Mouse (Mus musculus) midbrain, embryonic 14.5 days (tissue): ENCODE measurements around the gene Mast3. TPM values are rescaled to one million over a fixed set of nuclear protein-coding genes. Genes with fewer than 3 reads are reported as not detected.

Source experiments
- ATAC-seq: fragments of 200-750 bp; cut with Nextera tagmentation; 2 replicates; pipeline ENCODE4 v1.8.0; 2017; ENCODE audit warnings: moderate number of reproducible peaks, moderate library complexity; ENCODE audit not compliant: low FRiP score, low TSS enrichment
- DNase-seq: peaks from one replicate; pipeline ENCODE4 v3.0.0-alpha.2; 2015
- H3K27ac ChIP-seq: fragments of 300-500 bp; sonication (generic); replicated peaks from 2 replicates; pipeline ENCODE4 v1.5.1; 2014; ENCODE audit warnings: mild to moderate bottlenecking, low read depth, low read length, moderate library complexity
- H3K27me3 ChIP-seq: fragments of 300-500 bp; sonication (generic); 2 replicates; pipeline ENCODE4 v1.6.1; 2014; ENCODE audit warnings: low read length, control low read depth, mixed read lengths; ENCODE audit not compliant: control insufficient read depth, insufficient read depth
- H3K36me3 ChIP-seq: fragments of 300-500 bp; sonication (generic); 2 replicates; pipeline ENCODE4 v1.6.1; 2014; ENCODE audit warnings: low read length, control low read depth; ENCODE audit not compliant: control insufficient read depth, insufficient read depth
- H3K4me1 ChIP-seq: fragments of 300-500 bp; sonication (generic); 2 replicates; pipeline ENCODE4 v1.6.1; 2014; ENCODE audit warnings: mild to moderate bottlenecking, antibody characterized with exemption, low read length, control low read depth; ENCODE audit not compliant: control insufficient read depth, insufficient read depth
- H3K4me2 ChIP-seq: fragments of 300-500 bp; sonication (generic); 2 replicates; pipeline ENCODE4 v1.6.1; 2014; ENCODE audit warnings: mild to moderate bottlenecking, low read length, moderate library complexity
- H3K4me3 ChIP-seq: fragments of 300-500 bp; sonication (generic); replicated peaks from 2 replicates; pipeline ENCODE4 v1.5.1; 2014; ENCODE audit warnings: low read depth, low read length
- H3K9ac ChIP-seq: fragments of 300-500 bp; sonication (generic); replicated peaks from 2 replicates; pipeline ENCODE4 v1.6.1; 2014; ENCODE audit warnings: mild to moderate bottlenecking, low read length, moderate library complexity
- H3K9me3 ChIP-seq: fragments of 300-500 bp; sonication (generic); 2 replicates; pipeline ENCODE4 v1.6.1; 2016; ENCODE audit warnings: low read length, control low read depth, mixed read lengths; ENCODE audit not compliant: control insufficient read depth
- WGBS: fragments of 180-500 bp; shearing (Covaris S2); extraction: QIAGEN DNeasy Blood & Tissue Kit; methylation state at CpG from one replicate; pipeline ENCODE4 v1.1.7; 2014; 5-methylcytosine and 5-hydroxymethylcytosine counted together
- polyA plus RNA-seq: library from polyadenylated mRNA; unstranded; fragments of >200 nt; fragmentation: Nextera tagmentation; extraction: Ambion mirVana; gene quantifications from 2 replicates; pipeline ENCODE4 v1.2.1, GENCODE M21; 2014

Gene Mast3
- 22.7 and 24.3 TPM in 2 replicates for polyA plus RNA-seq

- under 1% methylated on average over 45 of the region's 45 CpGs for WGBS
- Histone ChIP-seq H3K27ac (no peak within 1 kb of the TSS), H3K9me3 (no peaks in the 10 kb centered on the region), H3K9ac (peak within 1 kb of the TSS; percentile 39), H3K4me2 (peak within 1 kb of the TSS; percentile 73), H3K4me1 (peaks cover 11% of the 10 kb centered on the region), H3K27me3 (peaks cover 30% of the 10 kb centered on the region), H3K36me3 (no peaks in the 10 kb centered on the region), H3K4me3 (peak within 1 kb of the TSS; percentile 47)
- ATAC-seq (peak; percentile 84), DNase-seq (peak; percentile 87)
These were observed at the start of gene Mast3 for GRCm38 (mm10) chr8:70804481-70805206. Mast3 (minus strand) TSS chr8:70805054.

- no peak overlapping the region for H3K4me3 ChIP-seq
- no peaks in the 10 kb centered on the region for H3K9me3 ChIP-seq
- no peak for ATAC-seq
- H3K4me2 ChIP-seq = no peak overlapping the region
- H3K27ac ChIP-seq = no peak overlapping the region
- H3K27me3 ChIP-seq = no peaks in the 10 kb centered on the region
- H3K9ac ChIP-seq = no peak overlapping the region
- no peak for DNase-seq
- peaks cover 23% of the 10 kb centered on the region for H3K4me1 ChIP-seq
- 89% methylated on average over 2 of the region's 2 CpGs for WGBS
- H3K36me3 ChIP-seq = peaks cover 12% of the 10 kb centered on the region
These were observed 49.0 kb upstream of the Mast3 start for GRCm38 (mm10) chr8:70853863-70854262.

GRCm38 (mm10) chr8:70852595-70853231, 47.9 kb upstream of the Mast3 start:
- 92% methylated on average over 41 of the region's 41 CpGs for WGBS
- no peak overlapping the region for H3K9ac ChIP-seq
- H3K27ac ChIP-seq = no peak overlapping the region
- peaks cover 13% of the 10 kb centered on the region for H3K4me1 ChIP-seq
- peaks cover 18% of the 10 kb centered on the region for H3K36me3 ChIP-seq
- no peaks in the 10 kb centered on the region for H3K27me3 ChIP-seq
- DNase-seq (no peak), ATAC-seq (no peak)
- H3K9me3 ChIP-seq = no peaks in the 10 kb centered on the region
- no peak overlapping the region for H3K4me2 ChIP-seq
- H3K4me3 ChIP-seq = no peak overlapping the region

- 64% methylated on average over 6 of the region's 6 CpGs for WGBS
- DNase-seq (no peak), ATAC-seq (no peak)
- peaks cover 7% of the 10 kb centered on the region for H3K4me1 ChIP-seq
- no peak overlapping the region for H3K4me3 ChIP-seq
- H3K27ac ChIP-seq = no peak overlapping the region
- peaks cover 18% of the 10 kb centered on the region for H3K36me3 ChIP-seq
- no peaks in the 10 kb centered on the region for H3K9me3 ChIP-seq
- no peak overlapping the region for H3K4me2 ChIP-seq
- H3K27me3 ChIP-seq = no peaks in the 10 kb centered on the region
- no peak overlapping the region for H3K9ac ChIP-seq
These were observed 47.0 kb upstream of the Mast3 start for GRCm38 (mm10) chr8:70851837-70852236.

DNA sequence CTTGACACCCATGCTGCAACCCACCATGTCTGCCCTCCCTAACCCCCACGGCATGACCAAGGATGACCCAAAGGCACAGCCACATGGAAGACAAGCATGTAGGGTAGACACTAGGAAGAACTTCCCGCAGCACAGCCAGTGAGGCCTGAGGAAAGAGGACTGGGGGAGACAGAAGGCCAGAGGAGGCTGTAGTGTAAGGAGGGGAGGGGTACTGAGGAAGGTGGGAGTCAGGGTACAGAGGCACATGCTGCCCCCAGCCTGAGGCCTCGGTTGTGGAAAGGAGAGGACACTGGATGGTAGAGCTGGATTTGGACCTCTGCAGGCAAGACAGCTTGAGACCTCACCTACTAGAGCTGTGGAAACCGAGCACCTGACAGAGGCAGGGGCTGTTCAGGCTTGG, 46.1 kb upstream of the Mast3 start:
- no peak overlapping the region for H3K4me3 ChIP-seq
- H3K4me2 ChIP-seq = no peak overlapping the region
- ATAC-seq (no peak), DNase-seq (no peak)
- H3K27ac ChIP-seq = no peak overlapping the region
- WGBS = 86% methylated on average over 4 of the region's 4 CpGs
- H3K4me1 ChIP-seq = no peaks in the 10 kb centered on the region
- H3K27me3 ChIP-seq = no peaks in the 10 kb centered on the region
- peaks cover 25% of the 10 kb centered on the region for H3K36me3 ChIP-seq
- H3K9ac ChIP-seq = no peak overlapping the region
- no peaks in the 10 kb centered on the region for H3K9me3 ChIP-seq

GRCm38 (mm10) chr8:70850132-70850845, 45.4 kb upstream of the Mast3 start:
- H3K4me2 ChIP-seq = no peak overlapping the region
- no peak overlapping the region for H3K9ac ChIP-seq
- 84% methylated on average over 7 of the region's 7 CpGs for WGBS
- ATAC-seq = no peak
- no peak overlapping the region for H3K27ac ChIP-seq
- H3K9me3 ChIP-seq = no peaks in the 10 kb centered on the region
- H3K36me3 ChIP-seq = peaks cover 25% of the 10 kb centered on the region
- no peaks in the 10 kb centered on the region for H3K4me1 ChIP-seq
- DNase-seq = no peak
- no peaks in the 10 kb centered on the region for H3K27me3 ChIP-seq
- no peak overlapping the region for H3K4me3 ChIP-seq

GRCm38 (mm10) chr8:70849333-70849990, 44.6 kb upstream of the Mast3 start:
- 87% methylated on average over 3 of the region's 3 CpGs for WGBS
- Histone ChIP-seq H3K27ac (no peak overlapping the region), H3K9me3 (no peaks in the 10 kb centered on the region), H3K4me2 (no peak overlapping the region), H3K36me3 (peaks cover 18% of the 10 kb centered on the region), H3K9ac (no peak overlapping the region), H3K27me3 (no peaks in the 10 kb centered on the region), H3K4me1 (no peaks in the 10 kb centered on the region), H3K4me3 (no peak overlapping the region)
- DNase-seq (no peak), ATAC-seq (no peak)

DNA sequence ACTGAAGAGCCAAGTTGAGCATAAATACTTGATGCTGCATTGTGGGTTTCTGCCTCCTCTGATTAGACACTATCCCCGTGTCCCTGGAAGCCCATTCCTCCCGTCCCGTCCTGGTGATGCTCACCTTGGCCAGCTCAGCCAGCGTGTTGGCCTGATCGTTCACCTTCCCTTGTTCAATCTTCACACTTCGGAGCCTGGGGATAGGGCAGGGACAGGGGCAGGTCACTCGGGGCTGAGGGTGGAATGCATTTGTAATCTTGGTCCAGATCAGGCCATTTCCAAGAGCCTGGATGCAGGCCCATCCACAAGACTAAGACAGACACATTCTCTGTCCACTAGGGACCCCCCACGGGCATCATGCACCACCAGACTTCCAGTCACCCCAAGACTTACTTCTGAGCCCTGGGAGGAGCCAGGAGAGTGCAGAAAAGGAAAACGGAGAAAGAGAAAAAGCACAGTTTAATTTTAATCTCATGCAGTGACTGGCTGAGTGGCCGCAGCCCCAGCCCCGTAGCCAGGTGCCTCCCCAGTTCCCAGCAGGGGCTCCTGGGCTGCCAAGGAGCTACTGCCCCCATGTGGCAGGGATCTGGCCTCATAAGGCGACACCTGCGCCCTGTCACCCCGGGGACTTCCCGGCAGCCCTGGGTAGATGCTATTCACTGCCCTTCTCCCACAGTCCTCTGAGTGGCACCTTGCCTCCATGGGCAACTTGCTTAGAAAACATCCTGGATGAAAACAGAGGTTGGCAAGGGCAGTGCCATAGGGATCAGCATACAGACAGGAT, 41.7 kb upstream of the Mast3 start:
- no peak for DNase-seq
- H3K4me2 ChIP-seq = no peak overlapping the region
- no peaks in the 10 kb centered on the region for H3K4me1 ChIP-seq
- no peak for ATAC-seq
- no peak overlapping the region for H3K27ac ChIP-seq
- peaks cover 16% of the 10 kb centered on the region for H3K36me3 ChIP-seq
- no peaks in the 10 kb centered on the region for H3K9me3 ChIP-seq
- H3K4me3 ChIP-seq = no peak overlapping the region
- 57% methylated on average over 15 of the region's 15 CpGs for WGBS
- H3K27me3 ChIP-seq = no peaks in the 10 kb centered on the region
- no peak overlapping the region for H3K9ac ChIP-seq
